Mouse (Mus musculus): Measurements from ENCODE around the gene Dlat. TPM values are rescaled to one million over a fixed set of nuclear protein-coding genes. Genes with fewer than 3 reads are reported as not detected.

Gene Dlat
- polyA plus RNA-seq, 1 experiment from 2014 or later: 58.6 TPM

DNA sequence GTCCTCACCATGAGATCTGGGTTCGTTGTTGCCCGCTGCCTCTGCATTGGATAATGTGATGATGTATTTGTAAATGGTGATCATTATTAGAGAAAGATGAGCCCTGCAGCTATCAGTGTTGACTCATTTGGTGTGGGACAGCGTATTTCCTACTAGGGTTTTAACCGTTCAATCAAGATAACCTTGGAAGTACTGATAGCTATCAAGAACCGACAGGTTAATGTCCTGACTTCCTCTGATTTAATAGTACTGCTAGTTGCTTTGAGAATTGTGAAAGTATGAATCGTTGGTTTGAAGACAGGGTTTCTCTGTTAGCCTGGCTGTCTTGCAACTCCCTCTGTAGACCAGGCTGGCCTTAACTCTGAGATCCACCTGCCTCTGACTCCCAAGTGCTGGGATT lies 55.2 kb downstream of the Dlat start:
- peak overlapping the region; percentile 97 for H3K9ac ChIP-seq (replicated peaks)
- H3K4me1 ChIP-seq: peaks cover 36% of the 10 kb centered on the region
- no peaks in the 10 kb centered on the region for H3K9me3 ChIP-seq (replicated peaks)
- WGBS: 3% methylated on average over 6 of the region's 6 CpGs
- no peak for ATAC-seq (ENCODE audit: low FRiP score)
- H3K36me3 ChIP-seq: peaks cover 42% of the 10 kb centered on the region
- H3K27me3 ChIP-seq (replicated peaks): no peaks in the 10 kb centered on the region
- peak overlapping the region; percentile 94 for H3K4me3 ChIP-seq (replicated peaks)
- peak overlapping the region; percentile 91 for H3K27ac ChIP-seq (replicated peaks)
- peak overlapping the region; percentile 88 for H3K4me2 ChIP-seq

DNA sequence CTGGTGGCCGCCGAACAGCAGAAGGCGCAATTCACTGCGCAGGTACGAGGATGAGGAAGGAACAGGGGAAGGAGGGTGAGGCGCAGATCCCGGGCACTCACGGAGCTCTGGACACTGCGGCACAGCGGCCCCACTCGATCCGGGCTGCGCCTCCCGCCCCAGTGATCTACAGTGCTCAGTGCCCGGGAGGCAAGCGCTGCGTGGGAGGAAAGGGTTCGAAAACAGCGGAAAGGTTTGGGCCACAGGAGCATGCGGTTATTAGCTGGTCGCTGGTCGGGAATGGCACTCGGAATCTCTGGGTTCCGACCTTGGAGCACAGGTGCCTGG lies 55.6 kb downstream of the Dlat start:
- Histone ChIP-seq H3K9me3 (replicated peaks) (no peaks in the 10 kb centered on the region), H3K27ac (replicated peaks) (peak overlapping the region; percentile 91), H3K4me2 (peak overlapping the region; percentile 88), H3K36me3 (peaks cover 44% of the 10 kb centered on the region), H3K27me3 (replicated peaks) (no peaks in the 10 kb centered on the region), H3K4me3 (replicated peaks) (peak overlapping the region; percentile 94), H3K4me1 (peaks cover 36% of the 10 kb centered on the region), H3K9ac (replicated peaks) (peak overlapping the region; percentile 97)
- ATAC-seq (ENCODE audit: low FRiP score): peak; percentile 88
- WGBS: under 1% methylated on average over 24 of the region's 24 CpGs

DNA sequence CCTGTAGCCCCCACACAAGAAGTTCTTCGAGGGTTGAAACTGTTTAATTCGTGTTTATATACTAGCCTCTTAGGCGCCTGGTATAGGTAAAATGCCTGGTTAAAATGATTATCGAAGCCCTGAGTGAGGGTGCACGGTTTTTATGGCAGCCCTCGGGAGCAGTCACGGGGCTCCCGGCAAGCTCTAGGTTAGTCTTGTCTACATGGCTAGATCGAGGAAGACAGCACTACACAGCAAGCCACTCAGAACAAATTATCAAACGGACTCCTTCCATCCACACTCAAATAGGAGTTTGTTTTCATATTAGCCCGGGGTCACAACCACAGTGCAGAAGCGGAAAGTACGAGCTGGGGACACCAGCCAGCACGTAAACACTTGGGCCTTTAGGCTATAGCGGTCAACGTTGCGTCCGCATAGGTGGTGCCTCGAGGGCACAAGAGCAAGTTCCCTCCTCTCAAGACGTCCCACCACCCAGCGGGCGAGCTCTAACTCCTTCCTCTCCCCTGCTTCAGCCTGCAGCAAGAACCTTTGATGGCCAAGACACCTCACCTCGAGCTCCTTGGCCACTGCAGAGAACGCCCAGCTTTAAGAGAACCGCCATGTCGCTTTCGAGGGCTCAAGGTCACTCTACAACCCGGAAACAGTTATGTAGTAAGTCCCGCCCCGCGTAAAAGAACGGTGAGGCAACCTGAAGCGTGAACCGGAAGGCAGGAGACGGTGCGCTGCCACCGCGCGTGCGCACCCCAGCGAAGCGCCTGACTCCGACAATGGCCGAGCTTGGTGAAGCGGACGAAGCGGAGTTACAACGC lies 56.2 kb downstream of the Dlat start, which contains the start of the genes Sdhd and Timm8b:
Gene Sdhd, minus strand, starts transcription at position 624 of the 809 bp plus-strand sequence.
Gene Timm8b, plus strand, starts transcription at position 722 of the 809 bp plus-strand sequence.
- peak within 1 kb of the TSS; percentile 91 for H3K27ac ChIP-seq (replicated peaks)
- under 1% methylated on average over 48 of the region's 48 CpGs for WGBS
- H3K9me3 ChIP-seq (replicated peaks): no peaks in the 10 kb centered on the region
- H3K4me1 ChIP-seq: peaks cover 36% of the 10 kb centered on the region
- peaks cover 45% of the 10 kb centered on the region for H3K36me3 ChIP-seq
- ATAC-seq (ENCODE audit: low FRiP score): peak; percentile 98
- peak within 1 kb of the TSS; percentile 88 for H3K4me2 ChIP-seq
- no peaks in the 10 kb centered on the region for H3K27me3 ChIP-seq (replicated peaks)
- H3K4me3 ChIP-seq (replicated peaks): peak within 1 kb of the TSS; percentile 94
- H3K9ac ChIP-seq (replicated peaks): peak within 1 kb of the TSS; percentile 97

DNA sequence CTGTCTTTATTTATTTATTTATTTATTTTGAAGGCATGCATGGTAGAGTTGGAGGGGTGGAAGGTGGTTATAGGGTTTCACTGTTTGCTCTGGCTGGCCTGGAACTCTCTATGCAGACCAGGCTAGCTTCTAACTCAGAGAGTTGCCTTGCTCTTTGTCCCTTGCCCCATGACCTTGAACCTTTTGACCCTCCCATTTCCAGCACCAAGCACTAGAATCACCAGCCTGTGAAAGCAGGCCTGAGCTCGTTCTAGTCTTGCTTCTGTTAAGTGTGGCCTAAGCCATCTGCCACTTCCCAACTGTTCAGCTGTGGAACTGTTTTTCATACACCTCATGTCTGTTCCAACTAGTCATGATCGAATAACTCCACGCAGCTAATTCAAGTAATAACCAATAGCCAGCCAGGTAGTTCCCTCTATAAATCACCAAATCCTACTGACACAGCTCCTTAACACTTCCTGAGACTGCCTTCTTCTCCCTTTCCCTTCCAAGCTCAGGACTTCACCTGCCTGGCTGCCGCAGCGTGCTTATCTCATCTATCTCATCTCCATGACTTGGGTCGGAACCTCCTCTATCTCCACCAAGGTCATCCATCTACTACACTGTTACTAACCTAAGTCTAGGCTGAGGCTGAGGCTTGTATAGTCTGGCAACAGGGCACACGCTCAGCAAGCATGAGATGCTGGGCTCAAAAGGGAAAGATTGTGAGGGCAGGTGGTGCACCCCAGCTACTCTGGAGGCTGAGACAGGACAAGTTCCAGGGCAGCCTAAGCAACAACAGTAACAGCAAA lies 57.3 kb downstream of the Dlat start:
- Histone ChIP-seq H3K36me3 (peaks cover 47% of the 10 kb centered on the region), H3K9me3 (replicated peaks) (no peaks in the 10 kb centered on the region), H3K4me2 (peak overlapping the region; percentile 88), H3K27ac (replicated peaks) (no peak overlapping the region), H3K4me3 (replicated peaks) (peak overlapping the region; percentile 94), H3K27me3 (replicated peaks) (no peaks in the 10 kb centered on the region), H3K9ac (replicated peaks) (peak overlapping the region; percentile 97; the same call in 1 of the 2 replicates), H3K4me1 (peaks cover 36% of the 10 kb centered on the region)
- 90% methylated on average over 7 of the region's 7 CpGs for WGBS
- no peak for ATAC-seq (ENCODE audit: low FRiP score)

DNA sequence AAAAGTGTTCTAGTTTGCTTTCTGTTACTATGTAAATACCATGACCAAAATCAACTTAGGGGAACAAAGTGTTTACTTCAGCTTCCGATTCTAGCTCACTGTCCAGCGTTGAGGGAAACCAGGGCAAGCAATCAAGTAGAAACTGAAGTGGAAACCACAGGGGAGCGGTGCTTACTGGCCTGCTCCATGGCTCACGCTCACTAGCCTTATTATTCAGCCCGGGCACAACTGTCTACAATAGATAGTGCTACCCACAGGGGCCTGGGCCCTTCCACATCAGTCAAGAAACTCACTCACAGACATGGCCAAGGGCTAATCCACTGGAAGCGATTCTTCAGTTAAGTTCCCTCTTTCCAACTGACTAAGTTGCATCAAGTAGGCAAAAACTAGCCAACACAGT lies 58.0 kb downstream of the Dlat start:
- Histone ChIP-seq H3K27me3 (replicated peaks) (no peaks in the 10 kb centered on the region), H3K9ac (replicated peaks) (no peak overlapping the region), H3K9me3 (replicated peaks) (no peaks in the 10 kb centered on the region), H3K27ac (replicated peaks) (no peak overlapping the region), H3K4me1 (peaks cover 36% of the 10 kb centered on the region), H3K4me2 (no peak overlapping the region), H3K4me3 (replicated peaks) (no peak overlapping the region), H3K36me3 (peaks cover 49% of the 10 kb centered on the region)
- WGBS: 88% methylated on average over 6 of the region's 6 CpGs
- ATAC-seq (ENCODE audit: low FRiP score): no peak

DNA sequence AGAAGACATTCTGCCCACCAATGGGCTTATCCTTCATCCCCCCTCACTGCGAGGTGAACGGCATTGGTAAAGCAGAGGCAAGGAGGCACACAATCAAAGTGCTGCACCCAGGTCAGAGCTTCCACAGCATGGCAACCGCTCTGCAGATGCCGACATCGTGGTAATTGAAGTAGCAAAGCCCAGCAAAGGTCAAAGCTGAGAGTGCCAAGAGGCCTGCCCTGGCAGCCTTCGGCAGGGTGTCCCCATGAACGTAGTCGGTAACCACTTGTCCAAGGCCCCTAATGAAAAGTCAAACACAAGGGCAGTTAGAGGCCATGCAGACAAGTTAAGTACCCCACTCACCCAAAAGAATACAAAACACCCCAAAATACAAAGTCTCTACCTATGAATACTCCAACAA lies 62.6 kb downstream of the Dlat start:
- Histone ChIP-seq H3K9me3 (replicated peaks) (no peaks in the 10 kb centered on the region), H3K36me3 (peaks cover 59% of the 10 kb centered on the region), H3K27ac (replicated peaks) (no peak overlapping the region), H3K4me3 (replicated peaks) (no peak overlapping the region), H3K4me1 (peaks cover 11% of the 10 kb centered on the region), H3K27me3 (replicated peaks) (no peaks in the 10 kb centered on the region), H3K9ac (replicated peaks) (no peak overlapping the region), H3K4me2 (no peak overlapping the region)
- no peak for ATAC-seq (ENCODE audit: low FRiP score)
- WGBS: 95% methylated on average over 8 of the region's 8 CpGs

DNA sequence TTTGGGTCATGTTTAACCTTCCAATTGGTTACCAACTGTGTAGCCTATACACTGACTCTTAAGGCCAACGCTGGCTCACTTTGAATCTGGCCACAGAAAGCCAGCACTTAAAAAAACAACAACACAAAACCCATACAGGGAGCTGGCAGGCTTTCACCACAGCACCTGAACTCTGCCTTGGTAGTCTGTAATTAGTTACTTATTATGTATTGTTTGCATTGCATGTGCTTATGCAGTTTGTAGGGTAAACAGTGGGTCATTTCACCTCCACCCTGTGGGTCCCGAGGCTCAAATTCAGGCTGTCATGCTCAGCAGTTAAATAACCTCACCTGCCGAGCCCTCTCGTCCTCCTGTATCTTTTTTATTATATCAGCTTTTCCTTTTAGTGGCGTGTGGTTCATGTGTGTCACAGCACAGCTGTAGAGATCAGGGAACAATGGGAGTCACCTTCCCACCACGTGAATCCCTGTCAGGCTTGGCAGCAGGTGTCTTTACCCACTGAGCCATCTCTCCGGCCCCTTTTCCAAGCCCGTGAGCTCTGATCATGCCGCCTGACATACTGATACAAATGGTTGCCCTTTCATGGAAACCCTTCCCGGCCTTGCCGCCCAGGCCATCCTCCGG lies 64.7 kb downstream of the Dlat start:
- Histone ChIP-seq H3K27me3 (replicated peaks) (no peaks in the 10 kb centered on the region), H3K4me3 (replicated peaks) (no peak overlapping the region), H3K9ac (replicated peaks) (no peak overlapping the region), H3K9me3 (replicated peaks) (no peaks in the 10 kb centered on the region), H3K27ac (replicated peaks) (no peak overlapping the region), H3K4me1 (no peaks in the 10 kb centered on the region), H3K36me3 (peaks cover 51% of the 10 kb centered on the region), H3K4me2 (no peak overlapping the region)
- no peak for ATAC-seq (ENCODE audit: low FRiP score)
- WGBS: 79% methylated on average over 12 of the region's 12 CpGs

DNA sequence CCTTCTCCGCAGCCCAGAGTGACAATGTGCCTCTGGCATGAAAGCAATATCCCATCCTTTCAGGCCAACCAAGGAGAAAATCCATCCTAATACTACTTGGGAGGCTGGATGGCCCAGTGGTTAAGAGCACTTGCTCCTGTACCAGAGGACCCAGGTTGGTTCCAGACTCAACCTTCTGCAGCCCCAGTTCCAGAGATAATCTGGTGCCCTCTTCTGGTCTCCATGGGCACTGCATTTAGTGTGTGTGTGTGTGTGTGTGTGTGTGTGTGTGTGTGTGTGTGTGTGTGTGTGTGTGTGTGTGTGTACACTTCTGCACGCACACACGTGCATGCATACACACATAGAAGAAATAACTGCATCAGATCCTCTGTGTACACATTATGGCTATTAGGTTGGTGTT lies 66.0 kb downstream of the Dlat start:
- WGBS: 70% methylated on average over 3 of the region's 3 CpGs

DNA sequence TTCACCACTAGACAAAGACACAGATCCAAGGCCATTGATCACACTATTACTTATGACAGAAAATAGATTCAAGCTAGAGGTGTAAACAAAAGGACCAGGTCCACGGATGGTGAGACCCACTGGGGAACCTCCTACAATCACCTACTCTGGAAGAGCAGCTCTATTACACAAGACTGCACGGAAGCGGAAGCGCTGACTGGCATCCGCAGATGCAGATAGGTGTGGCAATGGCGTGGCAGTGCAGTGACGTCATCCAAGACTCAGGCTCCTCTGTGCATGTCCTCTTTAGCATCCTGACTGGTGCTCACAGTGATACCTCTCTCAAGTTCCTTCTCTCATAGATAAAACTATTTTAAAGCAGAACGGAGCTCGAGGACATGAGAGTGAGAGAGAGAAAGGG lies 66.6 kb downstream of the Dlat start:
- Histone ChIP-seq H3K9ac (replicated peaks) (no peak overlapping the region), H3K4me3 (replicated peaks) (no peak overlapping the region), H3K27ac (replicated peaks) (no peak overlapping the region), H3K4me1 (no peaks in the 10 kb centered on the region), H3K36me3 (peaks cover 34% of the 10 kb centered on the region), H3K4me2 (no peak overlapping the region), H3K27me3 (replicated peaks) (no peaks in the 10 kb centered on the region), H3K9me3 (replicated peaks) (no peaks in the 10 kb centered on the region)
- 92% methylated on average over 9 of the region's 9 CpGs for WGBS
- ATAC-seq (ENCODE audit: low FRiP score): no peak

More for the DNA sequence above, 66.0 kb downstream of the Dlat start:
- Histone ChIP-seq H3K27ac (replicated peaks) (no peak overlapping the region), H3K36me3 (peaks cover 39% of the 10 kb centered on the region), H3K4me3 (replicated peaks) (no peak overlapping the region), H3K9me3 (replicated peaks) (no peaks in the 10 kb centered on the region), H3K9ac (replicated peaks) (no peak overlapping the region), H3K4me1 (no peaks in the 10 kb centered on the region), H3K4me2 (no peak overlapping the region), H3K27me3 (replicated peaks) (no peaks in the 10 kb centered on the region)
- no peak for ATAC-seq (ENCODE audit: low FRiP score)

DNA sequence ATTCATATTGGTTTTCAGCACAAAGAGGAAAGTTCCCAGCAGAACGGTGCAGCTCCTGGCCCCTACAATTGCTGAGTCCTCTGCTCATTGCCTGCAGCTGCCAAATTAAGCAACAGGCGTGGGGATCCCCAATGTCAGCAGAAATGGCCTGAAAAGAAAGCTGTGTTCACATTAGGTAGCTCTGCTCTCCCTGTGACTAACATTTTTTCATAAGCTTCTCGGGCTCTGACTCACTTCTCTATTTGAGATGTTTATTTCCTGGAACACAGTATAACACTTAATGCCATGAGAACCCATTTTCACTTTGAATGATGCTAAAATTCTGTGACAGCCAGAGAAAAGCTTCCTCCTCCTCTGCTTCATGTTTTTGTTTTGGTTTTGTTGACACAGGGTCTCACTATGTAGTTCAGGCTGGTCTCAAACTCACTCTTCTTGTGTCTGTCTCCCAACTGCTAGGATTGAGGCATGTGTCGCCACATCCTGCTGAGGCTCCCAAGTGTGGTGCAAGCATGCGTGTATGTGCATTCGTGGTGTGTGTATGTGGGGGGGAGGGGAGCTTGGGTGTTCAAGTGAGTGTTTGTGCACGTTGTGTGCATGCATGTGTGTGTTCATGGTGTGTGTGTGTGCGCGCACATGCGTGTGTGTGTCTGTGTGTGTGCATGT lies 68.6 kb downstream of the Dlat start:
- ATAC-seq (ENCODE audit: low FRiP score): no peak
- no peaks in the 10 kb centered on the region for H3K4me1 ChIP-seq
- H3K27ac ChIP-seq (replicated peaks): no peak overlapping the region
- no peaks in the 10 kb centered on the region for H3K9me3 ChIP-seq (replicated peaks)
- H3K4me3 ChIP-seq (replicated peaks): no peak overlapping the region
- 79% methylated on average over 10 of the region's 10 CpGs for WGBS
- peaks cover 15% of the 10 kb centered on the region for H3K36me3 ChIP-seq
- no peak overlapping the region for H3K9ac ChIP-seq (replicated peaks)
- no peaks in the 10 kb centered on the region for H3K27me3 ChIP-seq (replicated peaks)
- H3K4me2 ChIP-seq: no peak overlapping the region

DNA sequence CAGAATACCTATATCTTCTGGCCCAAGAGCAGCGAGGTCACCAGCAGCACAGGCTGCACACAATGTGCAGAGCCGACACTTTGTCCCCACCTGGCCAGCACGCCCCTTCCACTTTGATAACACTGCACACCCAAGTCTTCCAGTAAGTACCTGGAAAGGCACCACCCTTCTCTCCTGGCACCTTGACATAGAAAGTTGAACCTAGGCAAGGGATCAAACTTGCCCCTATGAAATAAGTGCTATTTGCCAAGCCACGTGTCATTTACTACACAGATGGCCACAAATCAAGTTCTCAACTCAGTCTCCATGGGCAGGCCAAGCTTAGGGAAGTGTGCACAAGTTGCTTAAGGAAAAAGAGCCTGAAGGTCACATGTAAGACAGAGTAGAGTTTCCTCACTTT lies 72.6 kb downstream of the Dlat start:
- WGBS: 79% methylated on average over 4 of the region's 4 CpGs
- H3K9me3 ChIP-seq (replicated peaks): no peaks in the 10 kb centered on the region
- no peak overlapping the region for H3K9ac ChIP-seq (replicated peaks)
- H3K4me1 ChIP-seq: no peaks in the 10 kb centered on the region
- H3K36me3 ChIP-seq: no peaks in the 10 kb centered on the region
- no peak for ATAC-seq (ENCODE audit: low FRiP score)
- H3K4me2 ChIP-seq: no peak overlapping the region
- H3K27me3 ChIP-seq (replicated peaks): no peaks in the 10 kb centered on the region
- H3K27ac ChIP-seq (replicated peaks): no peak overlapping the region
- no peak overlapping the region for H3K4me3 ChIP-seq (replicated peaks)

Data from neural tube, embryonic 15.5 days (tissue).